ENCODE assay signal across 26 mouse cellular contexts in genomic region chr5:42502124-42502801, GRCm38 (mm10).
A peak's percentile ranks its signal among the peaks of the same experiment; 100 is the strongest.
DNase-seq lines count a peak whose midpoint lies in the region; ATAC-seq lines count a peak whose summit lies in the region.
"Had no signal": no experiment of that assay in that cellular context is flagged by ENCODE, and none has a peak within 500 bp of the region (broad histone marks: within the 10 kb centered on the region; RNA-seq: fewer than 3 reads in every experiment).

No protein-coding gene starts in this region.

- H3K9me3 ChIP-seq in hindbrain, embryonic 14.5 days (ENCODE audit: control insufficient read depth, low read length): no peaks in the 10 kb centered on the region
- H3K9me3 ChIP-seq in midbrain, embryonic 13.5 days: no peaks in the 10 kb centered on the region
- H3K9me3 ChIP-seq in intestine, embryonic 15.5 days: no peaks in the 10 kb centered on the region
- H3K9me3 ChIP-seq: embryonic facial prominence, embryonic 13.5 days; G1E; heart, embryonic 15.5 days; limb, embryonic 10.5 days had no signal

- H3K36me3 ChIP-seq in hindbrain, embryonic 14.5 days (replicated peaks; ENCODE audit: control insufficient read depth, insufficient read depth): no peaks in the 10 kb centered on the region
- no peaks in the 10 kb centered on the region for H3K36me3 ChIP-seq in midbrain, embryonic 13.5 days
- H3K36me3 ChIP-seq in intestine, embryonic 15.5 days: no peaks in the 10 kb centered on the region
- H3K36me3 ChIP-seq: embryonic facial prominence, embryonic 13.5 days; G1E; heart, embryonic 15.5 days; limb, embryonic 10.5 days had no signal

- 68% methylated on average over 11 of the region's 11 CpGs for WGBS in hindbrain, embryonic 14.5 days
- WGBS in midbrain, embryonic 13.5 days: 40% methylated on average over 11 of the region's 11 CpGs
- 83% methylated on average over 11 of the region's 11 CpGs for WGBS in intestine, embryonic 15.5 days

- ATAC-seq in hindbrain, embryonic 14.5 days (ENCODE audit: low FRiP score): peak; percentile 79
- peak; percentile 98 for ATAC-seq in midbrain, embryonic 13.5 days
- no peak for ATAC-seq in intestine, embryonic 15.5 days
- ATAC-seq: activated CD4-positive, CD25-positive, alpha-beta regulatory T cell, adult 4 months had no signal

- no peak overlapping the region for H3K4me3 ChIP-seq in hindbrain, embryonic 14.5 days (replicated peaks; ENCODE audit: low read length)
- no peak overlapping the region for H3K4me3 ChIP-seq in midbrain, embryonic 13.5 days (replicated peaks)
- H3K4me3 ChIP-seq in intestine, embryonic 15.5 days (replicated peaks): no peak overlapping the region
- H3K4me3 ChIP-seq: embryonic facial prominence, embryonic 13.5 days; heart, embryonic 15.5 days; limb, embryonic 10.5 days; megakaryocyte, embryonic 14.5 days; myocyte had no signal

- H3K9ac ChIP-seq in hindbrain, embryonic 14.5 days: no peak overlapping the region
- no peak overlapping the region for H3K9ac ChIP-seq in midbrain, embryonic 13.5 days (replicated peaks)
- no peak overlapping the region for H3K9ac ChIP-seq in intestine, embryonic 15.5 days
- H3K9ac ChIP-seq: embryonic facial prominence, embryonic 13.5 days; heart, embryonic 15.5 days had no signal

- peak; percentile 3 for DNase-seq in embryo, embryonic 11 days
- DNase-seq in embryo, embryonic 10 days (ENCODE audit: low spot score): no peak
- peak; percentile 8 for DNase-seq in brain, adult 2 months (ENCODE audit: low read depth, low spot score)
- no peak for DNase-seq in hindbrain, embryonic 14.5 days (ENCODE audit: low spot score)
- no peak for DNase-seq in cerebellum, adult 11 months
- no peak for DNase-seq in layer of hippocampus, postnatal 25 days (ENCODE audit: extremely low spot score in 1 of 2, low spot score in 1 of 2)
- DNase-seq: adrenal gland, postnatal 14 days; cerebellum, adult 2 months; cerebellum, postnatal 36 days; gastrocnemius, postnatal 14 days; kidney, adult 2 months; kidney, postnatal 25 days; layer of hippocampus, adult 9-11 months; lung, adult 18-20 months; lung, postnatal 14 days; right cerebral cortex, adult 18-20 months had no signal

- no peaks in the 10 kb centered on the region for H3K27me3 ChIP-seq in hindbrain, embryonic 14.5 days (ENCODE audit: control insufficient read depth, insufficient read depth, low read length)
- H3K27me3 ChIP-seq in midbrain, embryonic 13.5 days: no peaks in the 10 kb centered on the region
- H3K27me3 ChIP-seq in intestine, embryonic 15.5 days (replicated peaks): no peaks in the 10 kb centered on the region
- H3K27me3 ChIP-seq: embryonic facial prominence, embryonic 13.5 days; heart, embryonic 15.5 days; megakaryocyte, embryonic 14.5 days had no signal

- no peak overlapping the region for H3K27ac ChIP-seq in hindbrain, embryonic 14.5 days
- peak overlapping the region; percentile 48 for H3K27ac ChIP-seq in midbrain, embryonic 13.5 days
- H3K27ac ChIP-seq in intestine, embryonic 15.5 days: no peak overlapping the region
- H3K27ac ChIP-seq: embryonic facial prominence, embryonic 13.5 days; heart, embryonic 15.5 days; limb, embryonic 10.5 days; stomach, postnatal 0 days had no signal

- no peak overlapping the region for H3K4me2 ChIP-seq in hindbrain, embryonic 14.5 days (replicated peaks)
- 0 out of 2 replicates have a peak overlapping the region, but pooled peaks have one; percentile 1 for H3K4me2 ChIP-seq in midbrain, embryonic 13.5 days (replicated peaks)
- no peak overlapping the region for H3K4me2 ChIP-seq in intestine, embryonic 15.5 days (replicated peaks)
- H3K4me2 ChIP-seq: embryonic facial prominence, embryonic 13.5 days; heart, embryonic 15.5 days had no signal

- H3K4me1 ChIP-seq in hindbrain, embryonic 14.5 days (replicated peaks; ENCODE audit: control insufficient read depth, insufficient read depth, low read length): no peaks in the 10 kb centered on the region
- peaks cover 15% of the 10 kb centered on the region for H3K4me1 ChIP-seq in midbrain, embryonic 13.5 days (replicated peaks)
- H3K4me1 ChIP-seq in intestine, embryonic 15.5 days (replicated peaks): no peaks in the 10 kb centered on the region
- H3K4me1 ChIP-seq: embryonic facial prominence, embryonic 13.5 days; heart, embryonic 15.5 days; limb, embryonic 10.5 days; megakaryocyte, embryonic 14.5 days had no signal

Comparison
In these comparisons a context has a peak if more than half of its experiments do, and no peak if none do; other contexts are left out.
1. DNase-seq: peak in embryo, embryonic 11 days (single experiment) and brain, adult 2 months (single experiment); none in embryo, embryonic 10 days (single experiment), hindbrain, embryonic 14.5 days (single experiment), cerebellum, adult 11 months (single experiment) and layer of hippocampus, postnatal 25 days (0 of 2).